Mouse (Mus musculus): ENCODE results near the gene Atf5. TPM values are rescaled to one million over a fixed set of nuclear protein-coding genes. Genes with fewer than 3 reads are reported as not detected.

Gene Atf5
- polyA plus RNA-seq, 1 experiment from 2014 or later, result 6.0 TPM

DNA sequence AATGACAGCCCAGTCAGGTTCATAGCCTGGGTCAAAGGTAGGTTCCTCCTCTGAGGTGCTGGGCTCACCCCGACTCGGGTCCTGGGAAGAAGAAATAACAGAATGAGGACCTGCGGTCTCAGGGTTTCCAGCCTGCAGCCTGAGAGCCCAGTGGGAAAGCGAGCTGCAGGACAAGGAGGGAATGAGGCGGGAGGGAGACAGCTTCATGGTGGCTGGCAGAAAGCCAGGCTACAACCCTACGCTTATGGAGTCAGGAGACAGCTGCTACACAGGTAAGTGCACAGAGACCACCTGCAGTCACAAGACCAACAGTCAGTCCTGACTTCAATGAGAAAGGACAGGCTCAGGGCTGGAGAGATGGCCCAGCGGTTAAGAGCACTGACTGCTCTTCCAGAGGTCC, 30.3 kb upstream of the Atf5 start:
- Histone ChIP-seq H3K4me1 (ENCODE audit: insufficient read depth, low read depth, low read length) (peaks cover 14% of the 10 kb centered on the region; the same call in 1 of the 2 replicates), H3K27ac (ENCODE audit: low read length) (no peak overlapping the region), H3K27me3 (replicated peaks; ENCODE audit: insufficient read depth, low read length) (no peaks in the 10 kb centered on the region), H3K36me3 (ENCODE audit: insufficient read depth, low read length) (peaks cover 44% of the 10 kb centered on the region), H3K4me3 (ENCODE audit: low read depth, low read length) (no peak overlapping the region), H3K4me2 (replicated peaks; ENCODE audit: low read depth, low read length) (no peak overlapping the region), H3K9ac (replicated peaks; ENCODE audit: low read depth) (no peak overlapping the region), H3K9me3 (ENCODE audit: low read length) (no peaks in the 10 kb centered on the region)
- 90% methylated on average over 7 of the region's 7 CpGs for WGBS
- DNase-seq (ENCODE audit: low spot score) (no peak), ATAC-seq (no peak)
- no peak for TF ChIP-seq EP300 (IDR thresholded peaks at IDR 0.05)
- TF ChIP-seq CTCF (IDR thresholded peaks at IDR 0.05), result no peak

- no peak for TF ChIP-seq EP300 (IDR thresholded peaks at IDR 0.05)
- no peak for TF ChIP-seq CTCF (IDR thresholded peaks at IDR 0.05)
- H3K27me3 ChIP-seq (replicated peaks; ENCODE audit: insufficient read depth, low read length), result 0 out of 2 replicates have a peak, but pooled peaks cover 3% of the 10 kb centered on the region
- no peak overlapping the region for H3K4me2 ChIP-seq (replicated peaks; ENCODE audit: low read depth, low read length)
- H3K9me3 ChIP-seq (ENCODE audit: low read length), result no peaks in the 10 kb centered on the region
- no peak overlapping the region for H3K9ac ChIP-seq (replicated peaks; ENCODE audit: low read depth)
- H3K36me3 ChIP-seq (ENCODE audit: insufficient read depth, low read length), result peaks cover 49% of the 10 kb centered on the region
- 96% methylated on average over 10 of the region's 10 CpGs for WGBS
- no peak overlapping the region for H3K27ac ChIP-seq (ENCODE audit: low read length)
- peaks cover 12% of the 10 kb centered on the region; the same call in 1 of the 2 replicates for H3K4me1 ChIP-seq (ENCODE audit: insufficient read depth, low read depth, low read length)
- no peak overlapping the region for H3K4me3 ChIP-seq (ENCODE audit: low read depth, low read length)
- DNase-seq (ENCODE audit: low spot score) (no peak), ATAC-seq (no peak)
Measured at GRCm38 (mm10) chr7:44845006-44845405, 28.5 kb upstream of the Atf5 start.

DNA sequence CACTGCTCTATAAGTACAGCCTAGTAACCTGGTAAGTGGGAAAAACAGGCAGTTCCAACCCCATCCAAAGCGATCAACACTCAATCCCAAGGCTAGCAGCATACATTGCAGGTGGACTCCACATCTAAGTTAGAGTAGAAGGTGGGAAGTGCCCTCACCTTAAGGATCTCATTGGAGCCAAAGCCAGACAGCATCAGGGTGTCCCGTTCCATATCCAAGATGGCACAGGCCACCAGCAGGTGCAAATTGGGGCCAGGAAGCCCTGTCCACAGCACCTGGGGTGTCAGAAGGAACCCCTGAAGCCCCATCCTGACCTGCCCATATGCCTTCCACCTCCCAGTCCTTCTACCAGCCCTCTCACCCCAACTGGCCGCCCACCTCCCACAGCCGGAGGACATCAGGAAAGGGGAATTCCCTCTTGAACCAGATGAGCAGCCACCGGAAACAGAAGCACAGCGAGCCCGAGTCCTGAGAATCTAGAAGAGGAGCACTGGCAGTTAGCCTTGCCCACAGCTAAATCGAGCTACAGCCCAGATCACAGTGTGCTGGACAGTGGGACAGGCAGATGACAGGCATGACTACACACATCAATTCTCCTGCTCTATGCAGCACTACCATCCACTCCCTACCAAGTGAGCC, 25.5 kb upstream of the Atf5 start:
- Histone ChIP-seq H3K9me3 (ENCODE audit: low read length) (no peaks in the 10 kb centered on the region), H3K4me2 (replicated peaks; ENCODE audit: low read depth, low read length) (no peak overlapping the region), H3K4me1 (ENCODE audit: insufficient read depth, low read depth, low read length) (peaks cover 11% of the 10 kb centered on the region; the same call in 1 of the 2 replicates), H3K27ac (ENCODE audit: low read length) (no peak overlapping the region), H3K4me3 (ENCODE audit: low read depth, low read length) (no peak overlapping the region), H3K27me3 (replicated peaks; ENCODE audit: insufficient read depth, low read length) (0 out of 2 replicates have a peak, but pooled peaks cover 3% of the 10 kb centered on the region), H3K9ac (replicated peaks; ENCODE audit: low read depth) (no peak overlapping the region), H3K36me3 (ENCODE audit: insufficient read depth, low read length) (peaks cover 49% of the 10 kb centered on the region)
- WGBS, result 84% methylated on average over 8 of the region's 8 CpGs
- no peak for DNase-seq (ENCODE audit: low spot score)
- ATAC-seq, result no peak
- no peak for TF ChIP-seq CTCF (IDR thresholded peaks at IDR 0.05)
- no peak for TF ChIP-seq EP300 (IDR thresholded peaks at IDR 0.05)

GRCm38 (mm10) chr7:44840426-44840825, 24.0 kb upstream of the Atf5 start:
- ATAC-seq (no peak), DNase-seq (ENCODE audit: low spot score) (no peak)
- Histone ChIP-seq H3K4me2 (replicated peaks; ENCODE audit: low read depth, low read length) (no peak overlapping the region; the same call in 1 of the 2 replicates), H3K4me1 (ENCODE audit: insufficient read depth, low read depth, low read length) (peaks cover 15% of the 10 kb centered on the region; the same call in 1 of the 2 replicates), H3K9ac (replicated peaks; ENCODE audit: low read depth) (no peak overlapping the region), H3K27ac (ENCODE audit: low read length) (no peak overlapping the region), H3K27me3 (replicated peaks; ENCODE audit: insufficient read depth, low read length) (0 out of 2 replicates have a peak, but pooled peaks cover 3% of the 10 kb centered on the region), H3K9me3 (ENCODE audit: low read length) (no peaks in the 10 kb centered on the region), H3K4me3 (ENCODE audit: low read depth, low read length) (no peak overlapping the region), H3K36me3 (ENCODE audit: insufficient read depth, low read length) (peaks cover 36% of the 10 kb centered on the region)
- no peak for TF ChIP-seq CTCF (IDR thresholded peaks at IDR 0.05)
- WGBS, result 60% methylated on average over 14 of the region's 14 CpGs

DNA sequence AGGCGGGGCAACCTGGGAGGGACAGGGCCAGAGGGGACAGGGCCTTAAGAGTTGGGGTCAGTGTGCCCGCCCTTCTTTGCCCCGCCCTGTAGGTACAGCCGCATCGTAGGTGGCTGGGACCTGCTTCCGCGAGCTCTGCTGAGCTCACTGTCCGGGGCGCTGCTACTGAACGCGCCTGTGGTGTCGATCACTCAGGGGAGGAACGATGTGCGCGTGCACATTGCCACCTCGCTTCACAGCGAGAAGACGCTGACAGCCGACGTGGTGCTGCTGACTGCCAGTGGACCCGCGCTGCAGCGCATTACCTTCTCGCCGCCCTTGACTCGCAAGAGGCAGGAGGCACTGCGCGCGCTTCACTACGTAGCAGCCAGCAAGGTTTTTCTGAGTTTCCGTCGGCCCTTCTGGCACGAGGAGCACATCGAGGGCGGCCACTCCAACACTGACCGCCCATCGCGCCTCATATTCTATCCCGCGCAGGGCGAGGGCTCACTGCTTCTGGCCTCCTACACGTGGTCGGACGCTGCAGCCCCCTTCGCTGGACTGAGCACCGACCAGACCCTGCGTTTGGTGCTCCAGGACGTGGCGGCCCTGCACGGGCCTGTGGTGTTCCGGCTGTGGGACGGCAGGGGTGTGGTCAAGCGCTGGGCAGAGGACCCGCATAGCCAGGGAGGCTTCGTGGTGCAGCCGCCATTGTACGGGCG, 23.2 kb upstream of the Atf5 start:
- no peaks in the 10 kb centered on the region for H3K9me3 ChIP-seq (ENCODE audit: low read length)
- H3K4me1 ChIP-seq (ENCODE audit: insufficient read depth, low read depth, low read length), result peaks cover 15% of the 10 kb centered on the region; the same call in 1 of the 2 replicates
- H3K36me3 ChIP-seq (ENCODE audit: insufficient read depth, low read length), result peaks cover 28% of the 10 kb centered on the region; the same call in 1 of the 2 replicates
- H3K4me2 ChIP-seq (replicated peaks; ENCODE audit: low read depth, low read length), result peak overlapping the region; percentile 58
- H3K27ac ChIP-seq (ENCODE audit: low read length), result no peak overlapping the region
- ATAC-seq (peak; percentile 46), DNase-seq (ENCODE audit: low spot score) (peak; percentile 41)
- 0 out of 2 replicates have a peak, but pooled peaks cover 3% of the 10 kb centered on the region for H3K27me3 ChIP-seq (replicated peaks; ENCODE audit: insufficient read depth, low read length)
- TF ChIP-seq EP300 (IDR thresholded peaks at IDR 0.05) (no peak), CTCF (IDR thresholded peaks at IDR 0.05) (no peak)
- H3K4me3 ChIP-seq (ENCODE audit: low read depth, low read length), result peak overlapping the region; percentile 16; the same call in 1 of the 2 replicates
- peak overlapping the region; percentile 9; the same call in 1 of the 2 replicates for H3K9ac ChIP-seq (replicated peaks; ENCODE audit: low read depth)
- 3% methylated on average over 46 of the region's 58 CpGs for WGBS

- no peaks in the 10 kb centered on the region for H3K9me3 ChIP-seq (ENCODE audit: low read length)
- H3K9ac ChIP-seq (replicated peaks; ENCODE audit: low read depth), result no peak overlapping the region
- peak overlapping the region; percentile 58 for H3K4me2 ChIP-seq (replicated peaks; ENCODE audit: low read depth, low read length)
- 0 out of 2 replicates have a peak overlapping the region, but pooled peaks have one; percentile 16 for H3K4me3 ChIP-seq (ENCODE audit: low read depth, low read length)
- TF ChIP-seq EP300 (IDR thresholded peaks at IDR 0.05), result no peak
- no peak for TF ChIP-seq CTCF (IDR thresholded peaks at IDR 0.05)
- WGBS, result 28% methylated on average over 11 of the region's 11 CpGs
- ATAC-seq, result no peak
- peaks cover 23% of the 10 kb centered on the region; the same call in 1 of the 2 replicates for H3K36me3 ChIP-seq (ENCODE audit: insufficient read depth, low read length)
- peaks cover 15% of the 10 kb centered on the region; the same call in 1 of the 2 replicates for H3K4me1 ChIP-seq (ENCODE audit: insufficient read depth, low read depth, low read length)
- no peak for DNase-seq (ENCODE audit: low spot score)
- H3K27ac ChIP-seq (ENCODE audit: low read length), result no peak overlapping the region
- 0 out of 2 replicates have a peak, but pooled peaks cover 3% of the 10 kb centered on the region for H3K27me3 ChIP-seq (replicated peaks; ENCODE audit: insufficient read depth, low read length)
Measured at GRCm38 (mm10) chr7:44839171-44839490, 22.7 kb upstream of the Atf5 start.
